Mouse (Mus musculus): Measurements from ENCODE around the gene Arrdc1.

DNA sequence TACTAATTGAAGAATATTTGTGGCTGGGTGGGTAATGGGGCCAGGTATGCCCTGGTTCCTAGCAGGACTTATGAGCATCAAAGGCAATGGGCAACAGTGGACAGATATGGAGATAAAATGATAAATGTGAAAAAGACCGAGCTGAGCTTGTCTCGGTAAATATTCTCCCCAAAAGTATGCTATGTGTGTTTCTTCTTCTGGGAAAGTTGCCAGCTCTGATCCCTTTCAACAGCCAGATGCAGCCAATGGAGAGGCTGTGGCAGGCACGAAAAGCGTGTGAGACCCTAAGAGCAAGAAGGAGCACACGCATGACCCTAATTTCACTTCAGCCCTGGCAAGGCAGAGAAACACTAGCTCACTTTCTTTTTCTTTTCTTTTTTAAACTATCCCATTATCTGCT is 34.0 kb downstream of the Arrdc1 start:
- TF ChIP-seq CTCF (IDR thresholded peaks at IDR 0.05) (no peak), POLR2A (IDR thresholded peaks at IDR 0.05; ENCODE audit: insufficient read depth, low read depth, low read length) (no peak)
